Mouse (Mus musculus) heart, adult 2 months (tissue): ENCODE measurements around the gene Lrrc7.

ENCODE experiments used
- CTCF ChIP-seq: fragments of 200-600 bp; IDR thresholded peaks from 2 replicates; pipeline ENCODE4 v1.8.1; 2022; ENCODE audit warnings: antibody characterized with exemption, mild to moderate bottlenecking, moderate library complexity
- EP300 ChIP-seq: fragments of 200-500 bp; IDR thresholded peaks from 2 replicates; pipeline ENCODE4 v1.6.1; 2011; ENCODE audit warnings: low read depth, low read length, control low read depth; ENCODE audit not compliant: insufficient read depth
- POLR2A ChIP-seq: fragments of 200-500 bp; IDR thresholded peaks from 2 replicates; pipeline ENCODE4 v1.6.1; 2011; ENCODE audit warnings: mild to moderate bottlenecking, low read depth, low read length, control low read depth; ENCODE audit not compliant: insufficient read depth

GRCm38 (mm10) chr3:158049508-158049907, 512.5 kb downstream of the Lrrc7 start:
- TF ChIP-seq EP300: no peak
- no peak for TF ChIP-seq CTCF
- no peak for TF ChIP-seq POLR2A
